Mouse (Mus musculus): ENCODE measurements at regions not wholly inside any gene's neighbourhood (a gene's known extent, or its start where the extent isn't known, plus 50 kb on each side); places are given as distances from the start of the nearest gene placed in this dataset.

DNA sequence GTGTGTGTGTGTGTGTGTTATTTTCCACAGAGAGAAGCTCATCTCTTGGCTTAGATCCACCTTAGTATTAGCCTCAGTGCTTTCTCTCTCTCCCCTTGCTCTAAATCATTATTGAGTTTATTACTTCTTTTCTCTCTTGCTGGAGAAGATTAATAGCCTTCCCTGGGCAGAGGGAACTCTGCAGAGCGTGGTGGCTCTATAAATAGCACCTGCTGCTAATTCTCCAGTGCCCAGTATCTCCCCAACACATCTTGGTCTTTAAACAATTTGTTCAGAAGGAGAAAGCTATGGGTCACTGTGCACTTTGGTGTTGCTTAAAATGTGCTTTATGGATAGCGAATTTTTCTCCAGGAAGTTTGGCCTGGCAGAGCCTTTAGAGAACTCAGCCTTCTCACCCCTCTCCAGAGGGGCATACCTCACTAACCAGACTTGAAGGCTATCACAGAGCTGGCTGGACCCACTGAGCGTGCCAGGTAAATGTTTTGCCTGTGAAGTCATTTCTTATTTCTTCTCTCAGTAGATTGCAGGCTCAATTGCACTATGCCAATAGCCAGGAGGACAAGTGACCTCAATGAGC lies 86.8 kb upstream of the Rab11fip2 start:
- no peak for DNase-seq

GRCm38 (mm10) chr19:60029720-60030119 lies 86.3 kb upstream of the Rab11fip2 start:
- no peak for DNase-seq

DNA sequence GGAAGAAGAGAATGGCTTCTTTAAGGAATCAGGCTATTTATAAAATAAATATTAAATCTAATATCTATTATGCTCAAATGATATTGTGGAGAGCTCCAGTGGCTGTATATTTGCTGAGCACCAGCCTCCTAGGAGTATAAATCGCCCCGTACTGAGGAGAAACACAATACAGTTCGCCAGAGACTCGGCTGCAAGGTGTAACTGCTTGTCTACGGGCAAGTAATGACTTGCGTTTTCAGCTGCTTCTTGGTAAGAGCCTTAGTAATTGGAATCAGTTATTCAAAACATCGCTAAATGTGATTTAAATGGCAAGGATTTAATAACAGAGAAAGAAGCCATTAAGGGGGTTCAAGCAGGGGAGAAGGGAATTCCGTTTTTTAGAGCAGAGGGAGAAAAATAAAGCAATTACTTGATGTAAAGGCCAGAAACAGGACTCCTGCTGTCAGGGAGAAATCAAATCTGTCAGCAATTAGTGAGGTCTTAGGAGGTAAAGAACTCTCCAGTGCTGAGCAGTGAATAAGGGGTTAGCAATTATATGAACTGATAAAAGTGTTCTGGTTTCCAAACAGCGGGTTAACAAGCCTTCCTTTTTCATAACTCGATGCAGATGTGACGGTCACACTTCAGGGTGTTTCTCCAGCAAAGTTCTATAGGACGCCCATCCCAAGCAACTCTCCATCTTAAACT lies 72.3 kb upstream of the Rab11fip2 start:
- DNase-seq = no peak

- DNase-seq = no peak
Measured at GRCm38 (mm10) chr19:59995557-59995956, 52.1 kb upstream of the Rab11fip2 start.
